ENCODE assay signal across 22 mouse cellular contexts in the genomic region with DNA sequence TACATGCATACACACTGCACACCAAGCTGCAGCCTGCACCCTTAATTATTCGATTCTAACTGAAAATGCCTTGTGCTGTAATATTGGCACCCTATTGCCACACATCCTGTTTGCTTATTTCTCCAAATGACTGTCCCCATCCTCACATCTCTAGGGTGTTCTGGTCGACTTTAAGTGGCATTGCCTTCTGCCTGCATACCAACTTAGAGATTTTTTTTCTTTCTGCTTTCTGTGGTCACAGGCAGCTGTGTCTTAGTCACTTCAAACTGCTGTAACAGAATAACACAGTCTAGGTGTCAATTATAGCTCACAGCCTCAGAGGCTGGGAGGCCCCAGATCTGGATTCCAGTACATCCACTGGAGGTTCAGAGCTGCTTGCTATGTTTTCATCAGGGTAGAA. TPM values are rescaled to one million over a fixed set of nuclear protein-coding genes. Genes with fewer than 3 reads are reported as not detected.
DNase-seq lines count a peak whose midpoint lies in the region; ATAC-seq and TF ChIP-seq lines count a peak whose summit lies in the region.
"Had no signal": no experiment of that assay in that cellular context is flagged by ENCODE, and none has a peak within 500 bp of the region (broad histone marks: within the 10 kb centered on the region; RNA-seq: fewer than 3 reads in every experiment).

No protein-coding gene starts in this region.

- no peak for TF ChIP-seq CTCF in embryonic fibroblast, embryonic 13.5 days (IDR thresholded peaks at IDR 0.05; ENCODE audit: borderline replicate concordance, insufficient read depth, low read length)

- peak; percentile 50 for DNase-seq in A20 (ENCODE audit: low read depth, low spot score)
- peak; percentile 25 for DNase-seq in T-cell, adult 2 months (ENCODE audit: low spot score)
- DNase-seq in embryo, embryonic 11 days: no peak
- DNase-seq in layer of hippocampus, adult 9-11 months: no peak
- DNase-seq in cerebellum, postnatal 14 days: no peak
- DNase-seq in lung, postnatal 4 days: no peak
- DNase-seq: adrenal gland, postnatal 14 days; cerebellum, adult 18-20 months; gastrocnemius, postnatal 10 days; heart, adult 18-20 months; heart, postnatal 36 days; kidney, postnatal 4 days; liver, postnatal 0 days; lung, postnatal 10 days; thymus, postnatal 36 days had no signal

- peak; percentile 93 for ATAC-seq in megakaryocyte progenitor cell, adult 5-6 weeks (replicated peaks; ENCODE audit: poor library complexity)
- ATAC-seq: intestine, embryonic 16.5 days; liver, postnatal 0 days had no signal

- no peak for TF ChIP-seq POLR2A in embryonic fibroblast, embryonic 13.5 days (IDR thresholded peaks at IDR 0.05; ENCODE audit: low read depth, low read length)

- H3K4me3 ChIP-seq in embryonic fibroblast, embryonic 13.5 days (ENCODE audit: insufficient read depth, low read length): no peak overlapping the region
- H3K4me3 ChIP-seq: embryonic facial prominence, embryonic 15.5 days; kidney, embryonic 15.5 days; limb, embryonic 15.5 days had no signal

- peak overlapping the region; percentile 75; the same call in 1 of the 2 replicates for H3K27ac ChIP-seq in embryonic fibroblast, embryonic 13.5 days (ENCODE audit: insufficient read depth, low read length)
- H3K27ac ChIP-seq: embryonic facial prominence, embryonic 15.5 days; hindbrain, embryonic 14.5 days; kidney, embryonic 15.5 days; limb, embryonic 15.5 days had no signal

- H3K4me1 ChIP-seq in embryonic fibroblast, embryonic 13.5 days (ENCODE audit: control insufficient read depth, insufficient read depth, low read length): peaks cover 3% of the 10 kb centered on the region; the same call in 1 of the 2 replicates
- H3K4me1 ChIP-seq: embryonic facial prominence, embryonic 15.5 days; kidney, embryonic 15.5 days; limb, embryonic 15.5 days had no signal

RNA-seq across cellular contexts. Expression of gene Nlrc5, which starts 24.4 kb away (rescaled TPM):
- polyA plus RNA-seq in embryonic fibroblast, embryonic 13.5 days (2011; ENCODE audit: insufficient read length, low read depth, missing spikeins): 4.5 and 6.2 TPM in 2 replicates
- 22.5 and 24.1 TPM in 2 replicates for total RNA-seq in megakaryocyte progenitor cell, adult 5-6 weeks (2015)
- total RNA-seq in megakaryocyte progenitor cell, adult 5-6 weeks (2017): 17.7 and 27.9 TPM in 2 replicates

Comparison
In these comparisons a context has a peak if more than half of its experiments do, and no peak if none do; other contexts are left out.
1. DNase-seq: peak in A20 (single experiment) and T-cell, adult 2 months (single experiment); none in embryo, embryonic 11 days (single experiment), layer of hippocampus, adult 9-11 months (single experiment), cerebellum, postnatal 14 days (0 of 2) and lung, postnatal 4 days (0 of 2).